Mouse (Mus musculus) activated CD4-positive, CD25-positive, alpha-beta regulatory T cell, adult 4 months (primary cell): ENCODE measurements around the gene Lexm. TPM values are rescaled to one million over a fixed set of nuclear protein-coding genes. Genes with fewer than 3 reads are reported as not detected.

ENCODE experiments used
- ATAC-seq: one replicate; pipeline ENCODE4 v1.8.0; 2017
- polyA plus RNA-seq, 2 experiments: library from polyadenylated mRNA; unstranded; fragments of 100-300 nt; shearing (Covaris generic); gene quantifications; one replicate each; pipeline ENCODE4 v1.2.1; 2017

Gene Lexm
- polyA plus RNA-seq, 2 experiments from 2014 or later = not detected

- no peak for ATAC-seq
Observed at GRCm38 (mm10) chr4:106622712-106623111, 5.7 kb upstream of the Lexm start.

GRCm38 (mm10) chr4:106622030-106622493 lies 5.0 kb upstream of the Lexm start, which contains the start of gene Ttc22:
TSS of gene Ttc22 (plus strand) at chr4:106622432.
- no peak for ATAC-seq

- ATAC-seq = no peak
Observed at GRCm38 (mm10) chr4:106621428-106621827, 4.4 kb upstream of the Lexm start.

- ATAC-seq = no peak
Observed at GRCm38 (mm10) chr4:106618898-106619297, 1.9 kb upstream of the Lexm start.

GRCm38 (mm10) chr4:106615637-106616036 lies 1.4 kb downstream of the Lexm start:
- ATAC-seq = no peak

GRCm38 (mm10) chr4:106614881-106615280 lies 2.2 kb downstream of the Lexm start:
- ATAC-seq = no peak

GRCm38 (mm10) chr4:106614180-106614797 lies 2.8 kb downstream of the Lexm start:
- no peak for ATAC-seq

- ATAC-seq = no peak
Observed at GRCm38 (mm10) chr4:106613560-106613959, 3.5 kb downstream of the Lexm start.

GRCm38 (mm10) chr4:106613105-106613504 lies 3.9 kb downstream of the Lexm start:
- no peak for ATAC-seq

- no peak for ATAC-seq
Observed at GRCm38 (mm10) chr4:106607905-106608304, 9.1 kb downstream of the Lexm start.

GRCm38 (mm10) chr4:106606639-106607554 lies 10.1 kb downstream of the Lexm start:
- no peak for ATAC-seq

- no peak for ATAC-seq
Observed at GRCm38 (mm10) chr4:106600770-106601169, 16.3 kb downstream of the Lexm start.

GRCm38 (mm10) chr4:106599415-106599814 lies 17.6 kb downstream of the Lexm start:
- ATAC-seq = no peak

GRCm38 (mm10) chr4:106597741-106598140 lies 19.3 kb downstream of the Lexm start:
- ATAC-seq = no peak

GRCm38 (mm10) chr4:106597055-106597454 lies 20.0 kb downstream of the Lexm start:
- no peak for ATAC-seq

- ATAC-seq = no peak
Observed at GRCm38 (mm10) chr4:106596200-106596599, 20.8 kb downstream of the Lexm start.

GRCm38 (mm10) chr4:106593636-106594035 lies 23.4 kb downstream of the Lexm start:
- no peak for ATAC-seq

- ATAC-seq = no peak
Observed at GRCm38 (mm10) chr4:106590871-106591270, 26.2 kb downstream of the Lexm start.

GRCm38 (mm10) chr4:106590142-106590541 lies 26.9 kb downstream of the Lexm start:
- peak; percentile 85 for ATAC-seq

GRCm38 (mm10) chr4:106587075-106587474 lies 30.0 kb downstream of the Lexm start:
- ATAC-seq = no peak

GRCm38 (mm10) chr4:106584665-106585064 lies 32.4 kb downstream of the Lexm start:
- no peak for ATAC-seq

GRCm38 (mm10) chr4:106582428-106583153 lies 34.5 kb downstream of the Lexm start:
- no peak for ATAC-seq

- no peak for ATAC-seq
Observed at GRCm38 (mm10) chr4:106581865-106582204, 35.2 kb downstream of the Lexm start.
